Mouse (Mus musculus): Measurements from ENCODE around the gene Csf2.

Gene Csf2

GRCm38 (mm10) chr11:54227478-54227877, 22.0 kb downstream of the Csf2 start:
- DNase-seq = no peak

- DNase-seq = no peak
Observed at GRCm38 (mm10) chr11:54224475-54224986, 24.9 kb downstream of the Csf2 start.

- no peak for DNase-seq
Observed at GRCm38 (mm10) chr11:54223637-54224474, 25.6 kb downstream of the Csf2 start.

- no peak for DNase-seq
Observed at GRCm38 (mm10) chr11:54219903-54220740, 29.3 kb downstream of the Csf2 start.

GRCm38 (mm10) chr11:54219191-54219590, 30.3 kb downstream of the Csf2 start:
- no peak for DNase-seq

- DNase-seq = no peak
Observed at GRCm38 (mm10) chr11:54217384-54217783, 32.1 kb downstream of the Csf2 start.

- no peak for DNase-seq
Observed at GRCm38 (mm10) chr11:54216091-54216490, 33.4 kb downstream of the Csf2 start.

GRCm38 (mm10) chr11:54214499-54215443, 34.7 kb downstream of the Csf2 start:
- peak; percentile 9 for DNase-seq

GRCm38 (mm10) chr11:54213631-54214030, 35.8 kb downstream of the Csf2 start:
- no peak for DNase-seq

- no peak for DNase-seq
Observed at GRCm38 (mm10) chr11:54206993-54207392, 42.5 kb downstream of the Csf2 start.

- no peak for DNase-seq
Observed at GRCm38 (mm10) chr11:54205366-54205765, 44.1 kb downstream of the Csf2 start.

GRCm38 (mm10) chr11:54204781-54205180, 44.7 kb downstream of the Csf2 start:
- no peak for DNase-seq

GRCm38 (mm10) chr11:54203162-54203561, 46.3 kb downstream of the Csf2 start:
- DNase-seq = peak; percentile 32

- no peak for DNase-seq
Observed at GRCm38 (mm10) chr11:54201881-54202685, 47.4 kb downstream of the Csf2 start.

- no peak for DNase-seq
Observed at GRCm38 (mm10) chr11:54201287-54201773, 48.1 kb downstream of the Csf2 start.

Data from right cerebral cortex, postnatal 4 days (tissue).